Mouse (Mus musculus): ENCODE data around the gene Trap1.
"Not testable (repeated sequence)": the region's sequence is repeated elsewhere in the genome, so short reads cannot be mapped to it uniquely, and the experiment has no call there.

Trap1 gene

DNA sequence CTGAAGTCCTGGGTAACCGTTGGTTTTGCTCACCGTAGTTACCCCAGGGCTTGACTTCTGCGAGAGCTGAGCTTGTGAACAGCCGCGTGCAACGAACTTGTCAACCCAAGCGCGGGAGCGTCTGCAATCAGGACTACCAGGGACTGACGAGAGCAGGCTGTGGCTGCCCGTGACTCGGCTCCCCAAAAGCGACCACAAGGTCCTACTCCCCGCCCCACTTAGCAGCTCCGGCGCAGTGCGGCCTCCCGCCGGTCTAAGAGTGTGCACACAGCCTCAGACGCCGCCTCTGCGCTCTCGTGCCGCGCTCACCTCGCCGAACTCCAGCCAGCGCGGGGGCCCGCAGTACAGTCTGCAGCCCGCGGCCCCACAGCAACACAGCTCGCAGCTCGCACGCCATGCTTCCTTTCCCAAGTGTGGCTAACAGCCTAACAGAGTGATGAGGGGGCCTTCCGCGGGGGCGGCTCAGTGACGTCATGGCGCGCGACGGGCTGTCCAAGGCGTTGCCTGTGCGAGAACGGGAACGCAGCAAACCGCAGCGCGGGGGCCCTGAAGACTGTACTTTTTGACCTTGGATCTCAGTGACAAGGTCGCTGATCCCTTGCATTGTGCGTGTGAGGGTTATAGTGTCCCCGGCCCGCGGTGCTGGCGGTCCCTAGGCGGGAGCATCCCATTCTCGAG is at the start of gene Trap1:
Gene Trap1 (minus strand): TSS at position 444 of the 678 bp plus-strand sequence.
- peak; percentile 78 for DNase-seq (ENCODE audit: low read depth, low spot score)

DNA sequence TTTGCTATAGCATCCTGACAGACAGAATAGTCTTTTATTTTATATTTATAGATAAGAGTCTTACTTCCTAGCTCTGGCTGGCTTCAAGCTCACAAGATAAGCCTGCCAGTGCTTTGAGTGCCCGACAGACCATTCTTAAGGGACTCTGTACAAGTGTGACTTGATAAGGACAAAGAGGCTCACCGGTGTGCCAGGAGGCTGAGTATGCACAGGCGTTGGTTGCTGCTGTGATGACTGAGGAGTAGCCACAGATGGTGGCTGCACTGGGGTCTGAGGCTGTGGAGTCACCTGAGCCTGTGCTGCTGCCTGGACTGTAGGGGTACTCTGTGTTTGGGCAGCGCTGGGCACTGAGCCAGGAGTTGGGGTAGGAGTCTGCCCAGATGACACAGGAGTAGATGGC is 39.4 kb upstream of the Trap1 start:
- no peak for DNase-seq (ENCODE audit: low read depth, low spot score)

- DNase-seq (ENCODE audit: low read depth, low spot score), result no peak
Observed at GRCm38 (mm10) chr16:4100374-4100773, 22.7 kb upstream of the Trap1 start.

DNA sequence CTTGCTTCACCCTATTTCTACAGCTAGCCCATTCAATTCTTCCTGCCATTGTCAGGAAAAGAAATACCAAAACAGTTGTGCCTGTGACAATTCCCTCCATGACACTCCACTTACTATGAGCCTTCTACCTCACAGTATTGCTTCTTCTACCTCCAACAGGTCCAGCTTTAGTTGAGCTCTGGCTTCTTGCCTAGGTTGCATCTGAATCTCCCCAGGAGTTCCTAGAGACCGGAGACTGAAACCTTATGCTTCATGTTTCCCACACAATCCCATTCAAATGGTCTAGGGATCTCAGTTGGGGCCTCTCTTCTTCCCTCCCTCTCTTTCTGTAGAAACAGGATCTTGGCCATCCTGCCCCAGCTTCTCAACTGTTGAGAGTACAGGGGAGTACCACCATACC is 19.9 kb upstream of the Trap1 start:
- no peak for DNase-seq (ENCODE audit: low read depth, low spot score)

DNA sequence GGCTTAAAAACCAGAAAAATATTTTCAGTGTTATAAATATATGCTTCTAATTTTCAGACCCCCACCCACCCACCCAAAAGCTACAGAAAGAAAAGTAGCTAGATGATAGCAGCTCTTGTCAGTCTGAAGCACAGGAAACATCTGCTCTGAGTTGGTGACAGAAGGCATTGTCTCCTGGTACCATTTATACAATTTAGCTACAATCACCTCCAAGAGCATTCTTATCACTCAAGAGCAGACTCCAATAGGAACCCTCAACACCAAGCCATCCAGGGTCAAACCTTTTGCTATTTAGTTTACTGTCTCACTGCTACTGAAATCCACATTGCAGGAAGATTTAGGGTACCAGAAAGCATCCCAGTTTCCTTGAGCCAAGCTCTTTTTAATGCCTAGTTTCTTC is 19.3 kb upstream of the Trap1 start:
- no peak for DNase-seq (ENCODE audit: low read depth, low spot score)

- DNase-seq (ENCODE audit: low read depth, low spot score), result no peak
Observed at GRCm38 (mm10) chr16:4096141-4096540, 18.5 kb upstream of the Trap1 start.

- DNase-seq (ENCODE audit: low read depth, low spot score), result no peak
Observed at GRCm38 (mm10) chr16:4087214-4087913, 9.7 kb upstream of the Trap1 start.

GRCm38 (mm10) chr16:4085851-4086387 is 8.3 kb upstream of the Trap1 start:
- DNase-seq (ENCODE audit: low read depth, low spot score), result no peak

GRCm38 (mm10) chr16:4085051-4085450 is 7.4 kb upstream of the Trap1 start:
- no peak for DNase-seq (ENCODE audit: low read depth, low spot score)

DNA sequence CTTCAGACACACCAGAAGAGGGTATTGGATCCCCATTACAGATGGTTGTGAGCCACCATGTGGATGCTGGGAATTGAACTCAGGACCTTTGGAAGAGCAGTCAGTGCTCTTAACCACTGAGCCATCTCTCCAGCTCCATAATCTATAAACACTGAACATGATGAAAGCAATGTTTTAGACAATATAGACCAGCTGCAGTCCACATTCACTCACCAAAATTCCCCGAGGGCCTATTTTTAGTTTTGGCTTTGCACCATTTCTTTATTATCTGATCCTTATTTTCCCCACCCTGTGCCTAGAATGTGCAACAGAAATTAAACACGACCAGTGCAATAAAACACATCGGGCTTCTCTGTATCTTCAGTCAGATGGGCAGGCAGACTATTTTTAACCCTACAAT is 2.8 kb upstream of the Trap1 start:
- not testable (repeated sequence) for DNase-seq (ENCODE audit: low read depth, low spot score)

GRCm38 (mm10) chr16:4079656-4080055 is 2.0 kb upstream of the Trap1 start:
- DNase-seq (ENCODE audit: low read depth, low spot score), result no peak

GRCm38 (mm10) chr16:4078302-4078701 is 675 bp upstream of the Trap1 start:
- DNase-seq (ENCODE audit: low read depth, low spot score), result not testable (repeated sequence)

GRCm38 (mm10) chr16:4074836-4075235 is 2.8 kb downstream of the Trap1 start:
- DNase-seq (ENCODE audit: low read depth, low spot score), result no peak

DNA sequence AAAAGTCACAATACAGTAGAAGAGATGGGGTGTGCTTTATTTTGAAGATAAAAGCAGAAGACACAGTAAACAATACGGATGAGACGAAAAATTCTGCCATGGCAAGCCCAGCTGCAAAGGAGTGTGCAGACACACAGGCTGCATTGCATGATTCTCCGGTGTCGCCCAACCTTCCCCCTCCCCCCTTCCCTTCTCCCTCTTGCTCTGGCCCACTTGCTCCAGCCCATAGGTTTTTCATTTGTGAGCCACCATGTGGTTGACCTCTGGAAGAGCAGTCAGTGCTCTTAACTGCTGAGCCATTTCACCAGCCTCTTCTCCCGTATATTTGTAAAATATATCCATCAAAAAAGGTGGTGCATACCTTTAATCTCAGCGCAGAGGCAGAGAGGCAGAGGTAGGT is 3.3 kb downstream of the Trap1 start:
- DNase-seq (ENCODE audit: low read depth, low spot score), result no peak

DNA sequence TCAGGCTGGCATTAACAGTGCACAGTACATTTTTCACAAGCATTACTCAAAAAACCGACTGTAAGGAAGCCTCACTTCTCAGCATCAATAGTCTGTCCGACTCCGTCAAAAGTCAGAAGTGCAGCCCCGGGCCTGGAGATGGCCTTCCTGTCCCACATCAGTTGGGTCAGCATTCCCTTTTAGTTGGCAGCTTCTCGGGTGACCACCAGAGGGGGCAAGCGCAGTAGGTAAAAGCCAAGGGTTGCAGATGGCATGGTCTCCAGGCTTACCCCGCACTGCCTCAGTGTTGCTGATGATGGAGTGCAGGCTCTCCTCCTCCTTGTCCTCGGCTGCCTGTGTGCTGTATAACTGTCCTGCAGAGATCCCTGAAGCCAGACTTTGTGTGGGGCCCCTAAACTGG is 9.0 kb downstream of the Trap1 start:
- peak; percentile 25 for DNase-seq (ENCODE audit: low read depth, low spot score)

GRCm38 (mm10) chr16:4064945-4065344 is 12.7 kb downstream of the Trap1 start:
- DNase-seq (ENCODE audit: low read depth, low spot score), result no peak

GRCm38 (mm10) chr16:4053811-4054210 is 23.8 kb downstream of the Trap1 start:
- DNase-seq (ENCODE audit: low read depth, low spot score), result no peak

- DNase-seq (ENCODE audit: low read depth, low spot score), result no peak
Observed at GRCm38 (mm10) chr16:4052601-4053000, 25.0 kb downstream of the Trap1 start.

GRCm38 (mm10) chr16:4045524-4045923 is 32.1 kb downstream of the Trap1 start:
- DNase-seq (ENCODE audit: low read depth, low spot score), result no peak

- no peak for DNase-seq (ENCODE audit: low read depth, low spot score)
Observed at GRCm38 (mm10) chr16:4044093-4044492, 33.5 kb downstream of the Trap1 start.

- DNase-seq (ENCODE audit: low read depth, low spot score), result no peak
Observed at GRCm38 (mm10) chr16:4041646-4042045, 36.0 kb downstream of the Trap1 start.

DNA sequence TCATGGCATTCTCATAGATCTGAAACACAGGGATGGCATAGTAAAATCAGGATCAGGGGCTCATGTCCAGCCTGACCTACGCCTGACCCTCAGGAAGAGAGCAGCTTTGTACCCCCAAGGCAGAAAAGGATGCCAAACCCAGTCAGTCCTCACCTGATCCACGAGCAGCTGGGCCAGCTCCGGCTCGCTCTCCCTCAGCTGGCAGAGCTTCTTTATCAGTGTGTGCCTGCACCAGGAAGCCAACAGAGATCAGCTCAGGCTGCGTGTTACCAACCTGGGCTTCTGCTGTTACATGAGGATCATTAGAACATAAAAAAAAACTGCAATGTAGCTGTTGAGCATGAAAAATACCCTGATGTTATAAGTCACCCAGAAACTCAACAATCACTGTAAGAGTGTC is 37.4 kb downstream of the Trap1 start:
- DNase-seq (ENCODE audit: low read depth, low spot score), result no peak

- DNase-seq (ENCODE audit: low read depth, low spot score), result no peak
Observed at GRCm38 (mm10) chr16:4037690-4038089, 39.9 kb downstream of the Trap1 start.

Data from retina, postnatal 7 days (tissue).